Mouse (Mus musculus): ENCODE results near the gene Pklr.

The Pklr gene

DNA sequence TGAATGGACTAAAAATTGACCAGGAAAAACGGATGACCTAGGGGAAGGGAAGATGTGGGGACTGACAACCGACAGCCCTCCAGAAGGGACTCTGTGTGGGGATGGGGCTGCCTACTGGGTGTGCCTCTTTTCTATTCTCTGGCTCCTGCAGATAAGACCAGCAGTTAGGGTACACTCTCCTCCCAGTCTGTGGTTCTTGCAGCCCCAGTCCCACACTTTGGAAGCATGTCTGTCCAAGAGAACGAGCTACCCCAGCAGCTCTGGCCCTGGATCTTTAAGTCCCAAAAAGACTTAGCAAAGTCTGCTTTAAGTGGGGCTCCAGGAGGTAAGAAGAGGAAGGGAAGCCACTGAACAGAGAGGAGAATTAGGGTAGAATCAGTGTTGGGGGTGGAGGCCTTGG lies at the start of gene Pklr:
Gene Pklr, plus strand, starts transcription at position 185 of the 400 bp plus-strand sequence.
- DNase-seq: no peak

DNA sequence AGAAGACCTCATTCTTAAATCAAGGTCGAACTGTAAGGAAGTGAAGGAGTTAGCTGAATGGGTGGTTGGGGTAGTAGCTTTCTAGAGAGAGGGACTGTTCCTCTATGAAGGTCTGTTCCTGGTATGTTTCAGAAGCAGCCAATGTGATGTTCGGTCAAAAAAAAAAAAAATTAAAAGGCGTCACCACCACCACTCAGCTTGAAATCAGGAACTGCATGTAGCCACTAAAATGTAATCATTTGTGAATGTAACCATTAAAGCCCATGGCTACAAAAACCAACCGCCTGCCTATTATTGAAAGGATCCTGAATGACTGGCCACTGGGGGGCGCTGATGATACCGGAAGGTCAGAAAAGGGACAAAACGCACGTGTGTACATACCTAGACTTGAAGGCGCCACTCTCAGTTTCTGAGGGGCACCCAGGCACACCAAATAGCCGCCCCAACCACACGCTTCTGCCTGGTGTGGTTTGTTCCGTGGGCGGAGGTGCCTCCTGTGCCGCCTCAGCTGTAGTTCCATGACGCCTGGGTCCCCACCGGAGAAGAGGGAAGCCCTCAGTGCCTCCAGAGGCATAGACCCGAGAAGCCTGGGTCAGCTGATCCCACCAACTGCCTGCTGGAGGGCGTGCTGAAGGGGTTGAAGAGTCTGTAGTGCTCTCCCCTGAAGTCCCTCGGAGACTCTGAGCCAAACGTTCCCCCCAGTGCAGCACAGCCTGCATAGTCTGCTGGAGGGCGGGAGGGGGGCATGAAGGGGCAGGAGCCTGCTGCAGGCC lies 48.4 kb upstream of the Pklr start:
- DNase-seq: peak; percentile 74

DNA sequence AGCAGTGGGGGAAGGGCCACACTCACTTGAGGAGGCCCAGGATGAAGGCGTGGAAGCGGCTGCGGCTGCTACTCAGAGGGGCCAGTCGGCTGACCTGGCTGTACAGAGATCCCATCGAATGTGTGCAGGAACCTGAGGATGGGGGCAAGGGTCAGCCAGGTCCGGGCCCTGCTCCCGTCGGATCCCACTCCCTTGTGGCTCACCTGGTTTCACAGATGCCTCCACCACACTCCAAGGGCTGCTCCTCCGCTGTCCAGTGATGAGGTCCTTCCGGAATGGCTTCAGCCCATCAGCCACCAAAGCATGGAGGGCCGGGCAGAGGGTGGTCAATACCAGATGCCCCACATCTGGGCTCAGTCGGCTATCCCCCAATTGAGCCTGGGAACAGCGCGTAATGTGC lies 47.0 kb upstream of the Pklr start:
- DNase-seq: no peak

DNA sequence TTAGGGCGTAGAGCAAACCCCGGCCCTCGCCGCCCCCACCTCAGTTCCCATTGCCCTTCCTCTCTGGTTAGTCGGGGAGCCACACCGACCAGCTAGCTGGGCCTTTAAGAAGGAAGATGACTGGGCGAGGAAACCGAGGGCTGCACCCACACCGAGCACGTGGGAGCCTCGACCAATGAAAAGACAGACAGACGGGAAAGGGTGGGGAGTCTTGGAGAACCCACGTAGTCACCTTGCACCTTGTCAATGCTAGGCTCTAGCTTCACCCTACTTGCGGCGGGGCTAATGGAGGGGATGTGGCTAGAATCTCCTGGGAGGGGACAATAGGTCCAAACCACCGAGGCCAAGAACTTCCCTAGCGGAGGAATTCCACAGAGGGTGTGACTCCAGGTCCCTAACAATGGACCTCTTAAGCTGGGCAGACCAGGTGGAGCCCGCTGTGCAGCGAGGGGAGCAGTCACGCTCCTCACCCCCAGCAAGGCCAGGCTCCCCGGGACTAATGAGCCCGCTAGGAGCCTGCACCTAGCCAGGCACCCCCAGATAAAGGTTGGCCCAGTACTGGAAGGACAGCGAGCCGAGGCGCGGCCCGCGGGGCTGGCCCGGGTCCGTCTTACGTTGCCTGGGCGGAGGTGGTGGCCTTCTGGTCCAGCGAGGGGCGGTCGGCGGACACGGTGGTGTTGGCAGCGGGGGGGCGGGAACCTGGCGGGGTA lies 45.9 kb upstream of the Pklr start:
- peak; percentile 92 for DNase-seq

DNA sequence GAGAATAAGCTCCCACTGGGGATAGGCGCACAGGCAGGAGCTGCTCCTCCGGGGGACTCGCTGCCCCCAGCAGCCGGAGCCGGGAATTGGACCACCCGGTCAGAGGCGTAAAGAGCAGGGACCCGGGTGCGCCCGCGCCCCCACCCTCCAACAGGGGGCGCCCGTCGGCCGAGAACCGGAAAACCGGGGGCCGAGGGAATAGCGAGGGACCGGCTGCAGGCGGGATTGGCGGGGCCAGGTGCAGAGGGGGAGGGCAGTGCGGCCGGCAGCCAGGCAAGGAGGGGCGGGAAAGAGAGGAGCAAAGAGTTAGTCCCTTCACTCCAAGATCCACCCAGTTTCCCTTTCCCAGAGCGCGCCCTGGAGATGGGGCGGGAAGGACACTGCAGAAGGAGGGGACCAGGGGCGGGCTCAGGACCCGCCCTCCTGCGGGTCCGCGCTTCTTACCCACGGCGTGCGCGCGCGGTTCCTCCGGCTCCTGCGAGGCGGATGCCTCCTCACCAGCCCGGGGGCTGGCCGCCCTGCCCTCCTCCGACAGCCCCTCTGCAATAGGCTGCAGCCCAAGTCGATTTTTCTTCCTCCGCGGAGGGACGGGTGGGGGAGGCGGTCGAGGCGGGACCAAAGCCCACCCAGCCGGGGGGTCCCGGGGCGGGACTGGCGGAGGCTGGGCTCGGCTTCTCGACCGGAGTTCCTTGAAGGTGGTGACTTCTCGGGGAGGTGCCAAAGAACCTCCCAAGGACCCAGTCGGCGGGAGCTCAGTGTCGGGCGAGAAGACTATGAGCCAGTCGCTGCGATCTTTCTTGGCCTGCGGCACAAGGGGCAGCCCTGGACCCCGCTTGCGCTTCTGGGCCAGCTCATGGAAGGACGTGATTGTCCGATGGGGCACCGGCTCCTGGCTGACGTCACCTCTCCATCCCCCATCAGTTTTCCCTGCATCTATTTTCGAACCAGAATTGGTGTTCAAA lies 45.0 kb upstream of the Pklr start:
- DNase-seq: peak; percentile 77

DNA sequence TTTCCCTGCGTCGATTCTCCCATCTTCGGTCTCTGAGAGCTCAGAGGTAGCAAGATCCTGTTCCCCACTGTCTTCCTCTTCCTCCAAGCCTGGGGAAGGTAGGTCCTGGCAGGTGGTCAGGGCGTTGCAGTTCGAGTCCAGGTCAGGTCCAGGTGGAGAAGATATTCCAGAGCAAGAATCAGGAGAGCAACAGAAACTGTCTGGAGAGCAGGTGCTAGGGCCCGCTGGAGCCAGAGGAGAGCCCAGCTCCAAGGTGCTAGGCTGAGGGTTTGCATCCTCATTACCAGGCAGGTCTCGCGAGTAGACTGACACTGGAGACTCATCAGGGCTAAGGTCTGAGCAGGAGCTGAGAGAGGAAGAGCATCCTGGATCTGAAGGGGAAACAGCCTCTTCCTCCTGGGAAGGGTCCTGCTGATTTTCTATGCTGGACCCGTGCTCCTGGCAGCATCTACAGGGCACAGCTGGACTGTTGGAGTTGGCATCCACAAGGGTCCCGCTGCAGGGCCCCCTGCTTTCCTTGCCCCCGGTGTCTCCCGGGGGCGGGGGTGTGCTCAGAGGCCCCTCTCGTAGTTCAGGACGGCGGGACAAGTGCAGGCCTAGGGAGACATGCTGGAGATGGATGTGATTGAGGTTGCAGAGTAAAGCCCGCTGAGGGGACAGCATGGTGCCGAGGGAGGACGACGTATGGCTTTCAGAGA lies 44.0 kb upstream of the Pklr start:
- no peak for DNase-seq

DNA sequence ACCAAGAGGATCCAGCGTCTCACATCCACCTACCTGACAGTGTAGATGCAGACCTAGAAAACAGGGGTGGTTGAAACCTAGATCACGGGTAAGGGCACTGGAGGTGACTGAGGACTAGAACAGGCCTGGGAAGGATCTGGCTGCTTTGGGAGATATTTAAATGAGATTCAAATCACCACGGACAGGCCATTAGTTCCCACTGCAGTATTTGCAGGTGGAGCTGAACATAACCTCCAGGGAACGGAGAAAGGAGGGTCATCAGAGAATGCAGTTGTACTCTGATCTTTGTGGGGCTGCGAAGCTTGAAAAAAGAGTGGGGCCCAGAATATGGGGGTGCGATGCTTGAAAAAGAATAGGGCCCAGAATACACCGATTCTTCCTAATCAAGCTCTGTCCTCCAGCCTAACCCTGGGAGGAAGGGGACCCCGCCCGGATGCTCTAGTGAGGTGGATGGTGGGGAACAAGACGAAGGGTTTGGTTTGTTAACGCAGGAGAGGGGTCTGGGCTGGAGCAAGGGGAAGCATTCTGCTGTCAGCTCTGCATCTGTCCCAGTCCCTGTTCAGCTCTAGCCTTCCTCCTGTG lies 43.3 kb upstream of the Pklr start:
- DNase-seq: no peak

DNA sequence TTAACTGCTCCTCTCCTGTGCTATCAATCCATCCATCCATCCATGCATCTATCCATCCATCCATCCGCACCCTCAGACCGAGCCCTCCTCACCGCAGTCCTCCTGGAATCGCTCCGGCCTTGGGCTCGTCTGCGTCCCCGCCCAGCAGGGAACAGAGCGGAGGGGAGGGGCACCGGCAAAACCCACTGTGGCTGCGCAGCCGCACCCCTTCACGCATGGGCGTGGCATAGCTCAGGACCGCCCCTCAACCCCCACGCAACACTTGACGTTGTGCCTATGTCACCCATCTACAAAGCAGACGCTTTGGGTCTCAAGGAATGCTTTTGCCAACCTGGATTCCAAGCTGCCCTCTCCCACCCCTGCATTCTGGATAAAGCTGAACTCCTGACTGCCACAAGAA lies 42.8 kb upstream of the Pklr start, which contains the start of gene Rusc1:
Gene Rusc1, minus strand, starts transcription at position 137 of the 400 bp plus-strand sequence.
- DNase-seq: peak; percentile 77

DNA sequence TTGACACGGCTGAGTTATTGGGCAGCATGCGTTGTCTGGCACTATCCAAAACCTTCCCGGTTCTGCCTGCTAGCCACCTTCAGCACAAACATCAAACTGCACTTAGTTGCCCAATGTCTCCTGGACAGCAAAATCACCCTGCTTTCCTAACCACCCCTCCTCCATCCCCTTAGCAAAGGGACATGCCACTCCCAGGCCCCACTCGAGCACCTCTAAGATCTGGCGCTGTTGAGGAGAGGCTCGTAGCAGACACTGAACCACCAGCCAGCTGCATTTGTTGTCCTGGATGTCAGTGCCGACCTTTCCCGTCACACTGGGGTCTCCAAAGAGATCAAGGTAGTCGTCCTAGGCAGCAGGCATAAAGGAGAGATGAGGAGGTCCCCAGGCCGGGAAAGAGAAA lies 41.9 kb upstream of the Pklr start:
- no peak for DNase-seq

DNA sequence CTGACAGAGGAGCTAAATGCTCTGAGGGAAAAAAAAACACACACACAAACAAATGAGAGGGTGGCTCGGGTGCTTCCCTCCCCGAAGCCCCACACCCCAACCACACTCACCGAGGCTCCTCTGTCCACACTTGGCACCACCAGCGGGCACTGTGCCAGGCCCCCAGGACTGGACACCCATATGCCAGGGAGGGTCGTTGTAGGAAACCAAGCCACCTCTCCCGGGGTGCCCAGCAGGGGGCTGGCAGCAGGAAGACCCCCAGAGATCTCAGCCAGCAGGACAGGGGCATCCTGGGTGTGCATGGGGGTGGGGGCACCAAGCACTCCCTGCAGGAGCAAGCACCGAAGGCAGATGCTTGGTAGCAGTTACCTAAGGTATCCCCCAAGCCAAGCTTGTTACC lies 35.1 kb upstream of the Pklr start, which contains the start of gene Gm43738:
Gene Gm43738, minus strand, starts transcription at position 289 of the 400 bp plus-strand sequence.
- no peak for DNase-seq

DNA sequence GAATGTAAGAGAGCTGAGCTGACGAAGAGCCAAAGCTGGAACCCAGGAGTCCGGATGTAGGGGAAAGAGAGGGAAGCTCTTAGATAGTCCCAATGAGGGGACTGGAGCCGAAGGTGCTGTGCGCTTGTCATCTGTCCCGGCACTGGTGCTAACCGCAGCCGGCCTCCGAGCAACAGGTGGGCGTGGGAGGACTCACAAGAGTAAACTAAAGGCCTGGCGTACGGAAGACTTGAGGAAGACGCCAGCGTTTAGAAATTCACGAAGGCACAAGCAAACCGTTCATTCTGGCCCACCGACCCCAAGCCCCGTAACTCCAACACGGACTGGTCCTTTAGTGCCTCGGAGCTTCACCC lies 34.5 kb upstream of the Pklr start:
- DNase-seq: no peak

DNA sequence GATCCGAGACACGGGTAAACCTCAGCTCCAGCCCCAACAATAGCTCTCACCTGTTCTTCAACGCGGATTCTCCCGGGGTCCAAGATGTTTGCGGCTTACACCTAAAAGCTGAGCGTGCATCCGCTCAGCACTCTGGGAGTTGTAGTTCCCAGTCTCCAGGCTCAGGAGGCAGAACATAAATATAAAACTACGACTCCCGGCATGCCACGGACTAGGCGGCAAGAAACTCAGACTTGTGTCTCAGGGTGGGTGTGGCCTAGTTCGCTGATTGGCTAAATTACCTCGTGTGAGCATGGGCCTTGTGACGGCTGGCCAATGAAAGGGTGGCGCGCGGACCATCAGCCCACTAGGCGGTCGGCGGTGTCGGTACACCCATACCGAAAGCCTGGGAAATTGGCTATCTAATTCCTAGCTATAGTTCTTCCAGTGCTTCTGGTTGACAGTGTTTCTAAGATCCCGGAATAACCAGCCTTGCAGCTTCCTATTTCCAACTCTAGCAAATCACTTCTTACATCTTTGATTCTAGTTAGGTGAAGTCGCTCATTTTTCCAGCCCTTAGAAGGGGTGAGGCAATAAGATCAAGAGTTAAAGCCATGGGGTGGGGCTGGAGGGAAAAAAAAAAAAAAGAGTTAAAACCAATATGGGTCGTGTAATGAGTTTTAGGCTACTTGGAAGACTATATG lies 34.0 kb upstream of the Pklr start, which contains the start of gene Fdps:
Gene Fdps, minus strand, starts transcription at position 148 of the 683 bp plus-strand sequence.
- DNase-seq: peak; percentile 99

DNA sequence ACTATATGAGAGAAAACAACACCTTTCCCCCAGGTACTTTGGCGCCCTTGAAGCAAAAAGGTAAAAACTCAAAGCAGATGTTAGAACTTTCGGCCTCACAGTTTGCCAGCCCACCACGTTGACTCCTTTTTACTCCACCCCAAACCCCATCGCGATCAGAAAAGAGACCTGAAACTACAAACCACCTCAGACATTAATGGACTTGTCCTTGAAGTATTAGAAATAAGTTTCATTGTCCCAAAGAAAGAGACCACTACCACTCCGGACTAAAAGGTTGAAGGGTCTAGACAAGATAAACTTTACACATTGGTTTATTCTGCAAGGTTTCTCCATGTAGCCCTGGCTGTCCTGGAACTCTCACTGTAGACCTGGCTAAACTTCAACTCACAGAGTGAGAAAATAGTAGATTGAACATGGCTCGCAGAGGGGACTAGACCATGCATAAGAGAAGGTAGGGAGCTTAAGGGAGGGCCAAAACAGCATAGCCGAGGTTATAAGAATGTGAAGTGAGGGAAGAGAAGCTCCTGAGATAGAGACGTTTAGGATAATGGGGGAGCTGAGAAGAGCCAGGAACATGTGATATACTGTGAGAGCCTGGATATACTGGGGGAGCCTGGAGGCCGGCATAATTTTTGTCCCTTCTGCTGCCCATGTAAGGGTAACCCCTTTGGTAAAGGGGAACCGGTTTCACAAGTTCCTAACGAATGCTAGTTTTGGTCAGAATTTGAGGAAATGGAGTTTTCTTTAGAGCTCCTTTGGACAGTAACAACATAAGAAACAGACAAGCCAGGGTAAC lies 33.2 kb upstream of the Pklr start:
- no peak for DNase-seq

DNA sequence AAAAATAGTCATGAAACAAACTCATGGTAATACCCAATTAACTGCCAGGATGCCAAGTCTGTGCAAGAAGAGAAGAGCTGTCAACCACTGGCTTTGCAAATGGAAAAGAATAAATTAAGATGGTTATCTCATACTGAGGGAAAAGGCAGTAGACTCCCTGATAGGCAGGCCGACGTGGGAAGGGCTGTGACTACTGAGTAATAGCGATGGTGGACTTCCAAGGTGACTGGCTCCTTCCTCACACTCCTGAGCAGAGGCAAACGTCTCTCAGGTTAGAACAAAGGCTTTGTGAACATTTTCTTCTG lies 32.7 kb upstream of the Pklr start:
- no peak for DNase-seq

DNA sequence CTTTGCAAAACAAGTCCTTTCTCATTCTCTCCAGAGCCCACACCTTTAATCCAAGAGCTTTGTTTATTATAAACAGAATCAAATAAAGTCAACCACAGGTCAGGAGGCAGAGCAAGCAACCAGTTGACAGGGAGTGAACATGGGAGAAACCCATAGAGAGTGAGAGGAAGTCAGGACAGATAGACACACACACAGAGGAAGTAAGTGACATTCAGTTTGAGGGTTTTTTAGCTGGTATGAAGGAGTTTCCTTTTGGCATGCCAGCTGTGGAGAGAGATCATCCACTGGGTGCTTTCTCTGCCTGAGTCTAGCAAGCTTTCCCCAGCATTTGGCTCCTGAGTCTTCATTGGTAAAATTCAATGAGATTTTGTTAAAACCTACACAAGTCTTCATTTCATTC lies 29.1 kb upstream of the Pklr start:
- no peak for DNase-seq

DNA sequence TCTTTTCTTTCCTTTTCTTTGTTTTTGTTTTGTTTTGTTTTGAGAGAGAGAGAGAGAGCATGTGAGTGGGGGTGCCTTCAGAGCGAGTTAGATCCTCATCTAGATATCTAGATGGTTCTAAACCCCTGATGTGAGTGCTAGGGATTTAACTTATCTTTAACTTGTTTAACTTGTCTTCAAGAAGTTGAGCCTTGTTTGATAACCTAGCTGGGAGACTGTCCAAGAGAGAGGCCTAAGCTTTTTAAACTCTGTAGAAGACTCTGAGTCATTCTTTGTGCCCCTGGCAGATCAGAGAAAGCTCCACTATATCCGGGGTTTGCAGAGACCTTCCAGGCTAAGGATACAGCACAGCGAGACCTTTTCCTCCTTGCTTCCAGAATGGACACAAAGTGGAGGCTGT lies 28.4 kb upstream of the Pklr start:
- DNase-seq: no peak

DNA sequence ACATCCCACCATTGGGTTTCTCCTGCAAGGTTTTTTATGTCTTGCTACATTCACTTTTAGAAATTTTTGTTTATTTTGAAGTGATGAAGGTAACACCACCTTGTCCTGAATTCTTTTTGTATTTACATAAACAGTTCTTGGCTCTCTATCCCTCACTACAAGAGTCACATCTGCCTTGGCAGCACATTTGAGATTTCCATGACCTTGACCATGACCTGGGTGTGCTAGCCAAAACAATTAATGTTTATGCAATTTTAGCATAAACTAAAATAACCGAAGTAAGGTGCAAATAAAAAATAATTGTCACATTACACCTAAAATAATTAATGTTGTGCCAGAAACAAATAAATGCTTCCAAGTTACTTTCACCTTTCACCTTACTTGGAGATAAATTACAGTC lies 27.8 kb upstream of the Pklr start:
- no peak for DNase-seq

DNA sequence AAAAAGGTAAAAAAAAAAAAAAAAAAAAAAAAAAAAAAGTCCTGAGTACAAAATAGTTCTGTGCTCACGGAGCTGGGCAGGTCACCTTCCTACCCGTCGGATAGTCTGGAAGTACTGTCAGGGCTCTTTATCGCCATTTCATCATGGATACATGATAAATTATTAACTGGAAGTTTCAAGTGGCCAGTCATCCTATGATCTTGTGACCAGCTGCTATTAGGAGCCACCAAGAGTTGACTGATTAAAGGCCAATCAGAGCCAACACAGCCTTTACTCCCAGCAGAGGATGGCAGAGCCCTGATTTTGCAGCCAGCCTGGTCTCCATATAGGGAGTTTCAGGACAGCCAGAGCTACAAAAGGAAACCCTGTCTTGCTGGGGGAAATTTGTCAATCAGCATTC lies 22.9 kb upstream of the Pklr start:
- DNase-seq: peak; percentile 63

DNA sequence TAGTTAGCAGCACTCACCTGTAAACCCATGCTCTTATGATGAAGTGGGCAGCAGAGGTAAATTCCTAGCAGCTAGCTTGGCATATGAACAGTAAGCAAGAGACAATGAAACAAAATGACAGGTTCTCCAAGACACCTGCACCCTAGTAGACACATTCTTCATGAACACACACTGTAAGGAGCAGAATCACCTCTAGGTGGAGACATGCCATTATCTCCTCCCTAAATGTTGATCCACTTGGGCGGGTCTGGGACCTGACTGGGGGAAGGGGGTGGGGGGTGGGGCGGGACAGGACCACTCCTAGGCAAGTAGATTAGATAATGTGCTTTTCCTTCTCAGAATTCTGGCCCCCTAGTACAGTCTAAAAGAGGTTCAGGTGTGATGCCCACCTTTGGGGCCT lies 20.4 kb upstream of the Pklr start:
- no peak for DNase-seq

DNA sequence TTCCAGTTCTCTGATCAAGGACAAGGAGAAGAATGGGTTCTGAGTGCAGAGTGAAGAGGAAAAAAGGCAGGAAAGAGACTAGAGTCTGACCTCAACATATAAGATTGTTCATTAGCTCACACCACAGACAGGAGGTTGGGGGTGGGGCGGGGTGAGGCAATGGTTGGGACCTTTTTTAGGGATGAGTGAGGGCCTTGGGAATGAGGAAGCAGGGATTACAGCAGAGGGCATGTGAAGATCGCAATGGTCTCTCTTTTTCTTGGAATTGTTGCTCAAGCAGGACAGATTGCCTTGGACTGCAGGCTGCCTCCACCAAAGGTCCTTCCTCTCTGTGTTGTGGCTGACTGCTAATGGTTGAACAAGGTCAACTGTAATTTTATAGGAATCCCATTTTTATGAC lies 12.6 kb upstream of the Pklr start:
- DNase-seq: no peak

DNA sequence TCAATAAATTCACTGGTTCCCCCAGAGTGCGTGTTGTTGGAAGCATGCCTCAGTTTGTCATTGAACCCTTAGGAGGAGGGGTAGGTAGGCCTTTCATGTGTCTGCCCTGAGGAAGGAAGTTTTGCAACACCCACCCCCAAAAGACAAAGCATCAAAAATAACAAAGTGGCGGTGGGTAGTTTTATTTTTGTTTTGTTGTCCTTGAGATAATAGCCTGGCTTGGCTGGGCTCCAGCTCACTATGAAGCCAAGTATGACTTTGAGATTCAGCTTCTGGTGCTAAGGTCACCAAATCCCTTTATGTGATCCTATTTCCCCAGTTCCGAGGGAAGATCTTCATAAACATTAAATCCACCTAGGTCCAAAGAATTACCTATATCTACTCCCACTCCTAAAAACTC lies 11.7 kb upstream of the Pklr start:
- no peak for DNase-seq
